Mouse (Mus musculus) layer of hippocampus, adult 2 months (tissue): ENCODE results near the gene Sh3glb1. TPM values are rescaled to one million over a fixed set of nuclear protein-coding genes. Genes with fewer than 3 reads are reported as not detected.

Experiments used
- DNase-seq, 2 experiments: peaks; one replicate each; pipeline ENCODE4 v3.0.0; 2022; ENCODE audit warnings: low spot score in 2 of 2
- H3K27ac ChIP-seq: fragments of 200-600 bp; 2 replicates; pipeline ENCODE4 v1.8.1; 2022
- H3K4me3 ChIP-seq: fragments of 200-600 bp; 2 replicates; pipeline ENCODE4 v1.8.1; 2022; ENCODE audit warnings: mild to moderate bottlenecking
- CTCF ChIP-seq: fragments of 200-600 bp; conservative IDR thresholded peaks from 2 replicates; pipeline ENCODE4 v1.8.1; 2022; ENCODE audit warnings: antibody characterized with exemption, mild to moderate bottlenecking, moderate library complexity
- total RNA-seq, 2 experiments: library from RNA; stranded (reverse); gene quantifications; 2 replicates each; pipeline ENCODE4 v1.2.3; 2021

The Sh3glb1 gene
- total RNA-seq, 2 experiments from 2014 or later, result 51.9 to 52.3 TPM

DNA sequence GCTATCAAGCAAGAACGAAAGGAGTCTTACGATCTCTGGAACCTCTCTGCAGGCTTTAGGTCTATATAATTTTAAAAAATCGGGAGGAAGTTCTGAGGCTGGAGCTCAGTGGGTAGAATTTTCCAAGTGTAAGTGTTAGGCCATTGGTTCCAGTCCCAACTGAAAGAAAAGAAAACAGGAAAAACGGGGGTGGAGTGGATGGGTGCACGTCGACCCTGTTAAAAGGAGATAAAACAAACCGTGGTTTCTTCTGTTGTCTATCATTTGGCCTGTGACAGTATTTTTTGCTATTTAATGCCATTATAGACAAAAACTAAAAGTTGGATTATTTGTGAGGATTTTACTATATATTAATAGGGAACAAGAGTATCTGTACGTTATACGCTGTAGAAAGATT is 1.7 kb upstream of the Sh3glb1 start:
- Histone ChIP-seq H3K4me3 (no peak overlapping the region), H3K27ac (peak overlapping the region; percentile 96; the same call in 1 of the 2 replicates)
- no peak for TF ChIP-seq CTCF
- DNase-seq, result no peak

DNA sequence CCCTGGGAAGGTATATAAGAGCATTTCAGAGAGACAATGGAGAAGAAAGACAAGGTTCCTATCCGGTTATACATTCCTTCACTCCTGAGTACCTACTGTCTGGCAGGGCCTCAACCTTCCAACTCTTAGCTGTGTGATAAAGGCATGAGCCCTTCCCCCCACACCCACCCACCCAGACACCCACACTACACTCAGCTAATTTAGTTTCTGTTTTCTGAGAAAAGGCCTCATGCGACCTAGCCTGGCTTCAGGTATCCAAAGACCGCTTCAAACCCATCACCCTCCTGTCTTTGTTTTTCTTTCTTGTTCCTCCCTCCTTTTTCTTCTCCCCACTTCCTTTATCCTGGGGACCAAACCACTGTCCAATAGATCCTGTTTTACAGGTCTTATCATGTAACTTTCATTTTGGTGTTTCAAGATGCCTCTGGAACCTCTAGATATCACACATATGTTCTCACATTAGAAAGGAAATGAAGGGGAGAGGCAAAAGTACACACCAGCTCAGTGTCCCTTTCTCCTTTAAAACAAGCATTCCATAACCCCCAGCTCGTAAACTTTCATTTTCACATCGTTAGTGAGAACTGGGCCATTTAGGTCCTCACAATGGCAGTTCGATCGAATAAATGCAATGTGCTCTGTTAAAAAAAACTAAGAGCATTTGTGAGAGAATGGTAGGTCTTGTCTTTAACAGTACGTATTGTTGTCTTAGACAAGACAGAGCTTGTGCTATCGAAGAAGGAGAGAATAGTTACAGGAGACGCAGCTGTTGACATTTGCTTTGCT is 1.1 kb upstream of the Sh3glb1 start:
- DNase-seq, result no peak
- Histone ChIP-seq H3K4me3 (peak overlapping the region; percentile 89), H3K27ac (peak overlapping the region; percentile 96)
- no peak for TF ChIP-seq CTCF

DNA sequence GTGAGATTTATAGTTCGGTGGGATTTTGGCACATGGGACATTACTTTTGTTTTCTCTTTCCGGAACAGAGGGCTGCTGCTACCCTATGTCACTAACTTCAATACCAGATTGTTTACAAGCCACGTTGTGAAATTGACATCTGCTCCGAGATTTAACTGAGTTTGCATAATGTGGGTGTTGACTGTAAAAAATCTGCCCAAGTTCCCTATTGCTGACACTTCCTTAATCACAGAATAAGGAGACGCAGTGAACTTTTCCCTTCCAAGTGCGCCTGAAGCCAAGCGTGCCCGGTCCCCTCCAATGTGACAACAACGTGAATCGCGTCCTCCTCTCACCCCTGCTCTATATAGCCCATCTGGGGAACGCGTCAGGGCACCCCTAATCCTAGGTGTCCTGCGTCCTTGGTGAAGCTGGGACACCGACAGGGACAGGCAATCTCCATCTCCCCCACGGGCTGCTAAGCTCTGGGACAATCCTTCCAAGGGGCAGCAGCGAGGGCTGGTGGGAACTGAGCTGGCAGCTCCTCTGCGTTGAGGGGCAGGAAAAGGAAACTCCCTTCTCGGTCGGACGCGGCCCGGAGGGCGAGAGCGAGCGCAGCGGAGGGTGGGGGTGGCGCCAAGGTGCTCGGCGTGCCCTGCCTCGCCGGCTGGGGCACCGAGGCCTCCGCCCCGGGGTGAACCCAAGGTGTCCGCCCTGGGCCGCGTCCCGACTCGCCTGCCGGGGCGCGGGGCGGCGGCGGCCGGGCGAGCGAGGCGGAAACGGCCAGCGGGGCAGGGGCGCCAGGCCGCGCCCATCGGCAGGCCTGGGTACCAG is 841 bp downstream of the Sh3glb1 start:
- H3K4me3 ChIP-seq, result peak overlapping the region; percentile 89
- H3K27ac ChIP-seq, result peak overlapping the region; percentile 96
- DNase-seq, result peak; percentile 39 to 48
- TF ChIP-seq CTCF, result no peak

DNA sequence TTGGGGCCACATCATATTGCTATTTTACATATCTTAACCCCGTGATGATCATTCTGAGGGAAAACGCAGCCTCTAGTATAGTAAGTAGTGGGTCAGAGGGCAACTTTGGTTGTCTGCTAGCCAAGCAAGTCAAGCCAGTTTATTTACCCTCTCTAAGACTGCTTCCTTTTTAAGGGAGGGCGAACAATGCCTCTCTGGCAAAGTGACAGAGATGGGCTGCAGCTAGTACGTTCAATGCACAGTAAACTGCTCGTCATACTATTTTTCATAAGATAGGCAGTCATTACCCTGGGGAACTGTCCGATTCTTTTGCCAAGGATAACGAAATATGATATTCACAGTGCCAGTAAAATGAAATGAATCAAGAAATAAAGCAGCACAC is 1.4 kb downstream of the Sh3glb1 start:
- Histone ChIP-seq H3K4me3 (peak overlapping the region; percentile 89), H3K27ac (peak overlapping the region; percentile 96)
- TF ChIP-seq CTCF, result no peak
- DNase-seq, result no peak

DNA sequence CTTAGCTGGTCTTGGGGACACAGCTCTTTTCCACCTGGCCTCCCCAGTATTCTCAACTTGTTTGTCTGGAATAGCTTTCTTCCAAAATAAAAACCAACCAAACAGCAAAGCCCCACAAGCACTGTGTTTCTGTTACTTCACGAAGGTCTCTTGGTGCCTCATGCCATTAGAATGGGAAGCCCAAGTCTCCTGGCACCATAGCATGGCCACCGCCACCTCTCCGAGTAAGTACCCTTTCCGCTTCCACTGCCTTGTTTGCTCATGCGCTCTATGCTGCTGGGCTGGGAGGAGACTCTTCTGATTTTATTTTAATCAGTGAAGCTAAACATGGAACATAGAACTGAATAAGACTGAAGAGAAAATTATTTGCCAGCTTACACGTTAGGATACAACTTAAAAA is 2.3 kb downstream of the Sh3glb1 start:
- Histone ChIP-seq H3K4me3 (peak overlapping the region; percentile 6; the same call in 1 of the 2 replicates), H3K27ac (0 out of 2 replicates have a peak overlapping the region, but pooled peaks have one; percentile 8)
- TF ChIP-seq CTCF, result no peak
- no peak for DNase-seq

DNA sequence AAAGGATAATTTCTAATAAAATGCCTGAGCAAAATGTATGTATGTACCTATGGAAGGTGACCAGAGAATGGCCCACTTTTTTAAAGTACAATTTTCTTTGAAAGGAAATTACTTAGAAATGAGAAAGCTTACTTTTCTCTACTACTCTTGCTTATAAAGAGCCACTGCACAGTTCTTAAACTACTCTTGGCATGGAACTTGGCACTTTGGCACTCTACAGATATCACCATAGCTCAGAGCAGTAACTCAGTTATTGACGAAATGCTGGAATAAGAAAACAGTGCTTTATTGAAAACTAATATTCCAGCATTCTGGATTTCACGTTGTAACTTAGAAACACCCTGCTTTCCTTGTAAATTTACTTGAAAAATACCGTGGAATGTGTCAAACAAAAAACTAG is 3.0 kb downstream of the Sh3glb1 start:
- no peak overlapping the region for H3K4me3 ChIP-seq
- H3K27ac ChIP-seq, result no peak overlapping the region
- no peak for TF ChIP-seq CTCF
- no peak for DNase-seq

DNA sequence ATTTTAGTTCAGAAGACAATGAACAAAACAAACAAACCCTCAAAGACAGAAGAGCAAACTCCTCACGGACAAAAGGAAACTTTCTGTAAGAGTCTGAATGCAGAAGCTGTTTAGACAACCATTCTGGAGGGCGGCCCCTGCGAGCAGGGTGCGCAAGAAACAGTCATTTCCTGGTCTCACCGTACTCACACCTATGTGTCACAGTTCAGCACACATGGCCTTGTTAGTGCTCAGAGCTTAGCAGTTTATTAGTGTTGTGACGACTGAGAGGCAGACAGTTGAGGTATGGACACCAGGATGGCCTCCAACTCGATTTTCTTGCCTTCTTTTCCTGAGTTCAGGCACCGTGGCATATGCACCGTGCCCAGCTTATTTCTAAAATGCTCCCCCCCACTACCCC is 4.2 kb downstream of the Sh3glb1 start:
- Histone ChIP-seq H3K4me3 (no peak overlapping the region), H3K27ac (no peak overlapping the region)
- TF ChIP-seq CTCF, result no peak
- DNase-seq, result no peak

DNA sequence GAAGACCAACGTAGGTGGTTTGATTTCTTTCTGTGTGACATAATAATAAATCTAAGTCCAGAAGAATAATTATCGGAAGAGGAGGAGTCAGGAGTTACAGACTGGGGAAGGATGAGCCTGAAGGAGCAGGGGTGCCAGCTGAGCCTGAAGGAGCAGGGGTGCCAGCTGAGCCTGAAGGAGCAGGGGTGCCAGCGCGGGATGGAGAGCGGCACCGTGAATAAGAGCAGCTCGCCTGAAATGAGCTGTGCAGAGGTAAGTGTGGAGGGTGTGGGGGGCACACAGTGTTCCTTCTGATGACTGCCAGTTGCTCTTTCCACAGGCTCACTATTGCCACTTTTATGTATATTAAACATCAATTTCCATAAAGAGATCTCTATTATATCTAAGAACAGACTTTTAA is 5.1 kb downstream of the Sh3glb1 start:
- TF ChIP-seq CTCF, result no peak
- Histone ChIP-seq H3K27ac (peak overlapping the region; percentile 64; the same call in 1 of the 2 replicates), H3K4me3 (no peak overlapping the region)
- DNase-seq, result no peak

DNA sequence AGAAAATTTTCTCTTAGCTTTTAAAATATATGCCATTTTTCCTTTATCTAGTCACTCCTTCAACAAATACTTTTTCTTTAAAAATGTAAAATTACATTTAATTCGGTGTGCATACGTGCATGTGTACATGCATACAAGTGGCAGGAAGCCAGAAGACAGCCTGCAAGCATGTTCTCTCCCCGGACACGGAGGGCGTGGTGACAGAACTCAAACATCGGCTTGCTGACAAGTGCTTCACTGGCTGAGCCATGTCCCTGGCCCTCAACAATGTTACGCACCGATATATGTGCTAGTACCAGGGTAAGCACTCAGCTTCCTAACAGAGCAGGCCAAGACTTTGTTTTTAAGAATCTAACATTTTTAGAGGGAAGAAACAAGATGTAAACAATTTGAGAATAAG is 5.5 kb downstream of the Sh3glb1 start:
- TF ChIP-seq CTCF, result no peak
- no peak overlapping the region for H3K4me3 ChIP-seq
- peak overlapping the region; percentile 64 for H3K27ac ChIP-seq
- DNase-seq, result no peak

DNA sequence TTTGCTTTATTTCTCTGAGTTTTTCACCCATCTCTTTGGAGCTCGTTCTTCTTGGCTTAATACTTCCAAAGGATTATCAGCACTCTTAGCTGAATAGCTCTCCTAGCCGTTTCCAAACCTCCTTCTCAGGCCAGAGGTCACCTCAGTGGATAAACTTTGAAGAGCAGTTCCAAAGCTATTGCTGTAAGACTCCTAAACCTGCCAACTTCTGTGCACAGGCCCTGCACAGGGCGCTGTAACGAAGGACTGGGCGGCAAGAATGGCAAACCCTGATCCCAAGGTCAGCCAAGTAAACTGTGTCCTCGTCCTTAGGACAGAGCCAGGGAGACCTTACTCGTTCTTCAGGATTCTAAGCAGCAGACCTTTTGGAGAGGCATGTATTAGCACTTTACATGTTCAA is 6.0 kb downstream of the Sh3glb1 start:
- Histone ChIP-seq H3K4me3 (no peak overlapping the region), H3K27ac (peak overlapping the region; percentile 64)
- TF ChIP-seq CTCF, result no peak
- DNase-seq, result no peak

DNA sequence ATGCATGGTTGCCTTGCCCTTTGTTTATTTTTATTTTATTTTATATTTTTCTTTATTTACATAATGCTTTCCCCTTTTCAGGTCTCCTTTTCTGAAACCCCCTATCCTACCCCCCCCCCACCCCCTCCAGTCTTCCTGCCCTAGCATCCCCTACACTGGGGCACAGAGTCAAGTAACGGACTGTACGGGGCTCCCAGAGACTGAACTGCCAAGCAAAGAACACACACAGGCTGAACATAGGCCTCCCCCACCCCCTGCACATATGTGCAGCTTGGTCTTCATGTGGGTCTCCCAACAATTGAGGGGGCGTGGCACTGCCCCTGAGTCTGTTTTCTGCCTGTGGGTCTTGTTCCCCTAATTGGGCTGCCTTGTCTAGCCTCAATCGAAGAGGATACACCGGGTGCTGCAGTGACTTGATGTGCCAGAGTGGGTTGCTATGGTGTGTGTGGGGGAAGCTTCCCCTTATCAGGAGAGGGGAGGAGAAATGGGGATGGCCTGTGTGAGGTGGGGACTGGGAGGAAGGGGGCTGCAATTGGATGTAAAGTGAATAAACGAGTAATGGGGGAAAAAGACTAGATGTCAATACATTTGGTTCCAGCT is 8.4 kb downstream of the Sh3glb1 start:
- TF ChIP-seq CTCF, result no peak
- no peak overlapping the region for H3K4me3 ChIP-seq
- no peak overlapping the region for H3K27ac ChIP-seq
- no peak for DNase-seq

DNA sequence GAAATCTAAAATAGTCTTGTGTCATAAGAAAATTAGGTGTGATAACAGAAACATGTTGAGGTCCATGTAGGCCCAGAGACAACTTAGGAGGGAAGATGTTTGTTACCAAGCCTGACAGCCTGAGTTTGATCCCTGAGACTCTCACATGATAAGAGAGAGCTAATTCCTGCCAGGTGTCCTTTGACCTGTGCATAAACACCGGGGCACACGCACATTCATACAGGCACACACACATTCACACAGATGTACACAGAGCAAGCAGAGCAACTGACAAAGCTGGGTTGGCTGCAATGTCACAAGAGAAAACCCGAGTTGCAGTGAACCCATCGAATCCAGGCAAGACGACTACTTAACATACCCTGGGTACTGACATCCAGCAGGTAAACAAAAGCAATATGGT is 11.5 kb downstream of the Sh3glb1 start:
- TF ChIP-seq CTCF, result no peak
- DNase-seq, result no peak
- H3K4me3 ChIP-seq, result no peak overlapping the region
- no peak overlapping the region for H3K27ac ChIP-seq

DNA sequence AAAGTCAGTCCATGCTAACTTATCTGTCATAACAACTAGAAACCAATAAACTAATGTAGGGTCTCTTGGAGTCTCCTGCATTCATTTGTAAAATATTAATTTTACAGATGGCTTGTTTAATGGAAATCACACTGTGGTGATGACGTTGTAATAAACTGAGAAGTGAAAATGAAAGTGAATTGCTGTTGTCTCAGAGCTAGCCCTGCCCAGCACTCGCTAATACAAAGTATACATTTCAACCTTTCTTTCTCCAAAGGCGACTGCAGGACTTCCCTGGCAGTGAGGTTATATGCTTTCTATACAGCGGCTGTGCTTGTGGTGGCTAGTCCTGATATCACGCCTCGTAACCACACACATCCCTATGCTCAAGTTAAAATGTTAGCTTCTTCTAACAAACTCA is 16.2 kb downstream of the Sh3glb1 start:
- no peak for TF ChIP-seq CTCF
- DNase-seq, result no peak
- Histone ChIP-seq H3K27ac (no peak overlapping the region), H3K4me3 (no peak overlapping the region)
